ENCODE assay signal across 10 mouse cellular contexts in genomic region chr10:67746140-67746539, GRCm38 (mm10).
A peak's percentile ranks its signal among the peaks of the same experiment; 100 is the strongest.
DNase-seq lines count a peak whose midpoint lies in the region; ATAC-seq lines count a peak whose summit lies in the region.
"Had no signal": no experiment of that assay in that cellular context is flagged by ENCODE, and none has a peak within 500 bp of the region (broad histone marks: within the 10 kb centered on the region; RNA-seq: fewer than 3 reads in every experiment).

No protein-coding gene starts in this region.

- intact Hi-C loops in left cerebral cortex, postnatal 4 days (cut with DNase I): no loop called here
- intact Hi-C loops in heart, postnatal 10 days (cut with DNase I): no loop called here

- DNase-seq in frontal cortex, postnatal 25 days (ENCODE audit: low spot score in 2 of 2): no peak
- DNase-seq in left cerebral cortex, postnatal 4 days: peak; percentile 10
- DNase-seq in left cerebral cortex, adult 11 months (ENCODE audit: low spot score): no peak
- peak; percentile 90 for DNase-seq in NIH3T3 (ENCODE audit: low read depth)
- DNase-seq in heart, postnatal 10 days: peak; percentile 41 to 50
- DNase-seq in thymus, postnatal 4 days: no peak
- no peak for DNase-seq in thymus, postnatal 36 days
- DNase-seq: adrenal gland, postnatal 36 days; thymus, postnatal 14 days had no signal

- peak; percentile 23; the same call in 1 of the 2 replicates for ATAC-seq in frontal cortex, adult (ENCODE audit: low TSS enrichment)

Comparison
In these comparisons a context has a peak if more than half of its experiments do, and no peak if none do; other contexts are left out.
1. DNase-seq: peak in left cerebral cortex, postnatal 4 days (single experiment), NIH3T3 (single experiment) and heart, postnatal 10 days (2 of 2); none in frontal cortex, postnatal 25 days (0 of 2), left cerebral cortex, adult 11 months (single experiment), thymus, postnatal 4 days (single experiment) and thymus, postnatal 36 days (0 of 2).